Mouse (Mus musculus) lung, postnatal 0 days (tissue): ENCODE results near the gene Gfer.

Experiments
- CTCF ChIP-seq: IDR thresholded peaks from 2 replicates; pipeline ENCODE4 v1.5.1; 2016; ENCODE audit warnings: antibody characterized with exemption, mild to moderate bottlenecking
- EP300 ChIP-seq: IDR thresholded peaks from 2 replicates; pipeline ENCODE4 v1.6.1; 2016; ENCODE audit warnings: antibody characterized with exemption, mild to moderate bottlenecking, control low read depth

- TF ChIP-seq CTCF: no peak
- TF ChIP-seq EP300: no peak
Observed at GRCm38 (mm10) chr17:24698715-24699114, 2.8 kb upstream of the Gfer start.
